Mouse (Mus musculus): ENCODE results near the gene Klf3. TPM values are rescaled to one million over a fixed set of nuclear protein-coding genes. Genes with fewer than 3 reads are reported as not detected.

The Klf3 gene
- polyA plus RNA-seq, 1 experiment from 2014 or later = 34.8 TPM

DNA sequence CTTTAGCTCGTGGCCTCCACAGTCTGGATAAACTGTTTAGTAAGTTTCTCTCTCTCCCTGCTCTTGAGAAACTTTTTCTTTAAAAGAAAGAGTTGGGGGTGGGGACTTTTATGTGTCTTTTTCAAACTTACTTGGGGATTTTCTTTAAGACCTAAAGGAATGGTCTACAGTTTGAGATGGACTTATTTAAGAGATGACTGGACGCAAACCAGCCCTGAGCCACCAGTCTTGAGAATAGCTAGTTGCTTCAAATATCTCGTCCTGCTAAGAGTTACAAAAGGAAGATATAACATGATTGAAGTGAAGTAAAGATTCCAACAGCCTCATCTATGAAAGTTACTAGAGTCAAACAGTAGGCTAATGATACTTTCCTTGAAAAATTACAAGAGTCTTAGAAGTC, 4.0 kb downstream of the Klf3 start:
- 64% methylated on average over 3 of the region's 3 CpGs for WGBS
- Histone ChIP-seq H3K27me3 (ENCODE audit: control insufficient read depth, insufficient read depth, low read length) (no peaks in the 10 kb centered on the region), H3K9ac (ENCODE audit: low read length) (no peak overlapping the region), H3K27ac (ENCODE audit: low read depth, low read length) (no peak overlapping the region), H3K4me2 (0 out of 2 replicates have a peak overlapping the region, but pooled peaks have one; percentile 11), H3K36me3 (ENCODE audit: control insufficient read depth, insufficient read depth, low read length) (no peaks in the 10 kb centered on the region), H3K9me3 (ENCODE audit: control insufficient read depth, low read length) (no peaks in the 10 kb centered on the region), H3K4me3 (ENCODE audit: low read depth, low read length) (no peak overlapping the region), H3K4me1 (ENCODE audit: control insufficient read depth, insufficient read depth, low read length) (peaks cover 49% of the 10 kb centered on the region)
- DNase-seq (ENCODE audit: low spot score, missing footprints) = peak; percentile 83
- ATAC-seq (ENCODE audit: low FRiP score) = no peak

DNA sequence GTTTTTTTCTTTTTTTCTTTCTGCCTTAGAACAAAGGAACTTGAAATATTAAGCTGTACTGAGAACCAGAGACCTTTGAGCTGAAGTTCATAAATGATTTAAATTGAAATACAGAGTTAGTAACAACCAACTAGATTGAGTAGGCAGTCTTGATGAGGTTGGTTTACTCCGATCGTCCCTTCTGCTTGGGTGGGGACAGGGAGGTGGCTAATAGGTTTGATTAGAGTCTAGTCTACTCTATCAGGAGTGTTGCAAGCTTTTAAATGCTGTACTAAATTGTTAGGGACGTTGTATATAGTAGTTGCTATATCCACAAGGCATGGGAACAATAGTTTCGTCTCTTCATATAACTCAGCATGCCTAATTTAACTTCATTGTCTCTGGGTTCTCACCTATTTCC, 4.4 kb downstream of the Klf3 start:
- no peaks in the 10 kb centered on the region for H3K9me3 ChIP-seq (ENCODE audit: control insufficient read depth, low read length)
- no peak for ATAC-seq (ENCODE audit: low FRiP score)
- no peak overlapping the region for H3K27ac ChIP-seq (ENCODE audit: low read depth, low read length)
- WGBS = 72% methylated on average over 4 of the region's 4 CpGs
- H3K9ac ChIP-seq (ENCODE audit: low read length) = no peak overlapping the region; the same call in 1 of the 2 replicates
- no peaks in the 10 kb centered on the region for H3K36me3 ChIP-seq (ENCODE audit: control insufficient read depth, insufficient read depth, low read length)
- peak; percentile 77 for DNase-seq (ENCODE audit: low spot score, missing footprints)
- H3K4me1 ChIP-seq (ENCODE audit: control insufficient read depth, insufficient read depth, low read length) = peaks cover 54% of the 10 kb centered on the region
- no peak overlapping the region for H3K4me3 ChIP-seq (ENCODE audit: low read depth, low read length)
- peak overlapping the region; percentile 17; the same call in 1 of the 2 replicates for H3K4me2 ChIP-seq
- no peaks in the 10 kb centered on the region for H3K27me3 ChIP-seq (ENCODE audit: control insufficient read depth, insufficient read depth, low read length)

DNA sequence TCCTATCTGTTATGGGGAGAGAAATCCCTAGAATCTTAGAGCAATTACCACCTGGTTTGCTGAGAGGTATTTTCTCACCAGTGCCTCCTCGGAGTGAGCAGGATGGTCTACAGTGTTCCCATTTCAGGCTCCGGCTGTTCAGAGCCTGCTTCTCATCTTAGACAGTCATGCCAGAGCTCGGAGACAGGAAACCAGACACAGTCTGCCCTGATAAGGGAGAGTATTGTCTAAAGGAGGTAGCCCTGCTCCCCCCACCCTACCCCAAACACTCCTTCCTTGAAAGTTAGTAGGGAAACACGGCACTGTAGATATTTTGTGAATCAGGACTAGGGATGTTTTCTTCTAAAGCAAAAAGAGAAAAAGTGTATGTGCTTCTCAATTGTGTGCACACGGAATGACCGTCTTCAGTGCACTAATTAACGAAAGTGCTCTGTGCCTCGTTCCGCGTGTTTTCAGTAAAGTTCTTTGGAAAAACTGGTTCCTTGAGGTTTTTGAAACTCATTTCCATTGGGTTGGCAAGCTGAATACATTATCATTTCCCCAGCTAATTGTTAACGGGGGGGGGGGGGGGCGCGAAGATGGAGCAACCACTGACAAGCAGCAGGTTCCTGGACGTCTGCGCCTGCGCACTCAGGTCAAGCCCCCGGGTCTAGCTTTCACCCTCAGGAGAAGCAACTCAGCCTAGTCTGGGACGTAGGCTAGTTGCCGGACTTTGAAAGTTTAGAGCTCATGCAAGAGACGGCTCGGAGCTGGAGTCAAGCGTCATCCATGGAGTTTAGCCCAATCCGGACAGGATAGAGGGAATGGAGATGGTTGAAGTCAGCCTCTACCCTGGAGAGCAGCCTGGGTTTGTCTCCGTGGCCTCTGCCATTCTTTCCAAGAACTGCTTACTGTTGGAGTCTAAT, 5.2 kb downstream of the Klf3 start:
- Histone ChIP-seq H3K4me2 (peak overlapping the region; percentile 17; the same call in 1 of the 2 replicates), H3K9ac (ENCODE audit: low read length) (peak overlapping the region; percentile 25), H3K9me3 (ENCODE audit: control insufficient read depth, low read length) (no peaks in the 10 kb centered on the region), H3K27ac (ENCODE audit: low read depth, low read length) (no peak overlapping the region), H3K27me3 (ENCODE audit: control insufficient read depth, insufficient read depth, low read length) (no peaks in the 10 kb centered on the region), H3K36me3 (ENCODE audit: control insufficient read depth, insufficient read depth, low read length) (no peaks in the 10 kb centered on the region), H3K4me3 (ENCODE audit: low read depth, low read length) (no peak overlapping the region), H3K4me1 (ENCODE audit: control insufficient read depth, insufficient read depth, low read length) (peaks cover 60% of the 10 kb centered on the region)
- DNase-seq (ENCODE audit: low spot score, missing footprints) (peak; percentile 88), ATAC-seq (ENCODE audit: low FRiP score) (no peak)
- 72% methylated on average over 24 of the region's 24 CpGs for WGBS

DNA sequence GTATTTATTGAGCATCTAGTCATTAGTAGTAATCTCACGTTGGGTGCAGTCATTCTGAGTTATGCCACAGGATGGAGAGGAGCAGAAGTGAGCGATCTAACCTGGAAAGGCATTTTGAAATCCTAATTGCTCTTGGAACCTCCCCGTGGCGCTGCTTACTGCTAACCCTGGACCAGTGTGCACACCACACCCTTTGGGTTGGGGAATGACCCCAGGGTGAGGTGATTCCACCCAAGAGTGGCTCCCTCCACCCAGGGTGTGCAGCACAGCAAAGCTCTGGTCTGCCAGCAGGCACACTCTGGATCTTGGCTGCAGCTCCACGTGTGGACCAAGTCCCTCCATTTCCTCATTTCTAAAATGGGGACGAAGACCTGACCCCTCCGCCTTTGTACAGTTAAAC, 6.1 kb downstream of the Klf3 start:
- DNase-seq (ENCODE audit: low spot score, missing footprints) (no peak), ATAC-seq (ENCODE audit: low FRiP score) (no peak)
- H3K27me3 ChIP-seq (ENCODE audit: control insufficient read depth, insufficient read depth, low read length) = no peaks in the 10 kb centered on the region
- no peak overlapping the region; the same call in 1 of the 2 replicates for H3K27ac ChIP-seq (ENCODE audit: low read depth, low read length)
- no peak overlapping the region for H3K4me3 ChIP-seq (ENCODE audit: low read depth, low read length)
- no peak overlapping the region for H3K9ac ChIP-seq (ENCODE audit: low read length)
- H3K4me1 ChIP-seq (ENCODE audit: control insufficient read depth, insufficient read depth, low read length) = peaks cover 61% of the 10 kb centered on the region
- no peak overlapping the region for H3K4me2 ChIP-seq
- WGBS = 91% methylated on average over 7 of the region's 7 CpGs
- no peaks in the 10 kb centered on the region for H3K36me3 ChIP-seq (ENCODE audit: control insufficient read depth, insufficient read depth, low read length)
- no peaks in the 10 kb centered on the region for H3K9me3 ChIP-seq (ENCODE audit: control insufficient read depth, low read length)

DNA sequence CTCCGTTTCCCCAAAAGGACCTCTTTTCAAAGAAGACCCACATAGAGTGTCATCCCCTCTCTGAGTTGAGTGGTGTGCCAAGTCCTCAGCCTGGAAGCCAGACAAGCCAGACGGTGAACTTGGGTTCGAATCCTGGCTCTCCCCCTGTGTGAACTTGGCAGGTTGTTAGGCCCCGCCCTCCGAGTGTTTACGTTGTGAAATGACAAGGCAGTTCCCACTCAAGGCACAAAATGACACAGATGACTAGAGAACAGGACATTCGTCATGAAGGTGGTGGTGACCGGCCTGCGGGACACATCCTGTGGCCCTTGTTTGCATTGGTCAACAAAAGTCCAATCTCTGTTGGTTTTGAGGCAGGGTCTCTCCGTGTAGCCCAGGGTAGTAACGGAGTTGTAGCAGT, 6.7 kb downstream of the Klf3 start:
- no peak for DNase-seq (ENCODE audit: low spot score, missing footprints)
- no peak for ATAC-seq (ENCODE audit: low FRiP score)
- WGBS = 85% methylated on average over 11 of the region's 11 CpGs
- H3K27ac ChIP-seq (ENCODE audit: low read depth, low read length) = peak overlapping the region; percentile 91
- no peaks in the 10 kb centered on the region for H3K9me3 ChIP-seq (ENCODE audit: control insufficient read depth, low read length)
- no peak overlapping the region for H3K9ac ChIP-seq (ENCODE audit: low read length)
- no peak overlapping the region for H3K4me2 ChIP-seq
- H3K4me3 ChIP-seq (ENCODE audit: low read depth, low read length) = no peak overlapping the region
- peaks cover 61% of the 10 kb centered on the region for H3K4me1 ChIP-seq (ENCODE audit: control insufficient read depth, insufficient read depth, low read length)
- no peaks in the 10 kb centered on the region for H3K36me3 ChIP-seq (ENCODE audit: control insufficient read depth, insufficient read depth, low read length)
- no peaks in the 10 kb centered on the region for H3K27me3 ChIP-seq (ENCODE audit: control insufficient read depth, insufficient read depth, low read length)

DNA sequence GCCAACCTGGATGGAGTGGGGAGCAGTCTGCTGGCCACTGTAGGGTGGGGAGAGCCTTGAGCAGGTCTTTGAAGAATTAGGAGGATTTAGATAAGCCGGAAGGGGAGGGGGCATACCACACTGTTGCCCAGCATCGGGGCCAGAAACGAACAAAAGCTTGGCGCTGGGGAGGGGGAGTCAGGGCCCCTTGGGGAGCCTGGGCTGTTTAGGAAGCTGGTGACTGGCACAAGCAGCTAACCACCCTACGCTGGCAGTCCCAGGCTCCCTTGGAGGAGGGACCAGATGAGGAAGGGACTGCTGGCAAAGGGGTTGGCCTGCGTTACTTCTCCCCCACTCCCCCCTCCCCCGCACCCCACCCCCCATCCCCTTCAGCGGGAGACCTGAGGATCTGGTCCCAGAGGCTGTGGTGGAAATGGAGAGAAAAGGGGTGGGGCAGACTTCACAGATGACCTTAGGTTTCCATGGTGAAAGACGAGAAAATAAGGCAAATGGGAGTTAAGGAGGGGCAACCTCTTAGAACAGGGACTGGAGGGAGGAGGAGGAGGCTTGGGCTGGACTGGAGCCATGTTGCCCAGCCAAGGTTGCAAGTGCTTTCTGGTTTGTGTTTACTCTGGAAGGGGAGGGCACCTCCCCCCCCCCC, 7.8 kb downstream of the Klf3 start:
- Histone ChIP-seq H3K36me3 (ENCODE audit: control insufficient read depth, insufficient read depth, low read length) (no peaks in the 10 kb centered on the region), H3K9ac (ENCODE audit: low read length) (peak overlapping the region; percentile 59; the same call in 1 of the 2 replicates), H3K9me3 (ENCODE audit: control insufficient read depth, low read length) (no peaks in the 10 kb centered on the region), H3K4me2 (peak overlapping the region; percentile 40), H3K4me1 (ENCODE audit: control insufficient read depth, insufficient read depth, low read length) (peaks cover 51% of the 10 kb centered on the region), H3K4me3 (ENCODE audit: low read depth, low read length) (no peak overlapping the region; the same call in 1 of the 2 replicates), H3K27ac (ENCODE audit: low read depth, low read length) (peak overlapping the region; percentile 91), H3K27me3 (ENCODE audit: control insufficient read depth, insufficient read depth, low read length) (no peaks in the 10 kb centered on the region)
- DNase-seq (ENCODE audit: low spot score, missing footprints) (peak; percentile 93), ATAC-seq (ENCODE audit: low FRiP score) (peak; percentile 85)
- WGBS = 0% methylated on average over 9 of the region's 9 CpGs

DNA sequence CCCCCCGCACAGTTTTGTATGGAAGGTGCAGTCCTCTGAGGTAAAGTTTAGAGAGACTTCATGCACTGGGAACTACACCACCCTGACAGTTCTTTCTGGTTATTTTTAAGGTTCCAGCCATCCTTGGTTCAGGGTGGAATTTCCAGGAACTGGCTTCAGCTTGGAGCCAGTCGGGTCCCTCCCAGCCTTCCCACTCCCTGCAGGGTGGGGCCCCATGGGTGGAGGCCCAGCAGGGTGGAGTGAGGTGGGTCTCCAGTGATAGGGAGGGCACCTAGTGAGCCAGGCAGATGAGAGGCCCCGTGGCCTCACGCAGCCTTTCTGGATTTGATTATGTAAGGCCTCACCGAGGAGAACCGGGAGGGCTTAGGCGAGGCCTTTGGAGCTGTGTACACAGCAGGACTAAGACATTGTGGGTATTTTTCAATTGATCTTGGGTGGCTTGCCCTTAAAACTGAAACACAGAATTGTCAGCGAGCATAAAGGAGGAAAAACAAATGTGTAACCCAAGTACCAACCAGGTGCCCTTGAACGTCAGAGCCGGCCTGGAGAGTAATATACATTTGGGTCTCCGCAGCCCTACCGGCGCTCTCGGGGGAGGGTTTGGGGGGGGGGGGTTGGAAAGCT, 8.4 kb downstream of the Klf3 start:
- peak overlapping the region; percentile 40 for H3K4me2 ChIP-seq
- peaks cover 45% of the 10 kb centered on the region for H3K4me1 ChIP-seq (ENCODE audit: control insufficient read depth, insufficient read depth, low read length)
- 2% methylated on average over 13 of the region's 14 CpGs for WGBS
- H3K36me3 ChIP-seq (ENCODE audit: control insufficient read depth, insufficient read depth, low read length) = no peaks in the 10 kb centered on the region
- H3K27ac ChIP-seq (ENCODE audit: low read depth, low read length) = peak overlapping the region; percentile 91
- H3K27me3 ChIP-seq (ENCODE audit: control insufficient read depth, insufficient read depth, low read length) = no peaks in the 10 kb centered on the region
- DNase-seq (ENCODE audit: low spot score, missing footprints) = peak; percentile 92
- H3K4me3 ChIP-seq (ENCODE audit: low read depth, low read length) = no peak overlapping the region; the same call in 1 of the 2 replicates
- H3K9me3 ChIP-seq (ENCODE audit: control insufficient read depth, low read length) = no peaks in the 10 kb centered on the region
- peak; percentile 52 for ATAC-seq (ENCODE audit: low FRiP score)
- H3K9ac ChIP-seq (ENCODE audit: low read length) = peak overlapping the region; percentile 59

DNA sequence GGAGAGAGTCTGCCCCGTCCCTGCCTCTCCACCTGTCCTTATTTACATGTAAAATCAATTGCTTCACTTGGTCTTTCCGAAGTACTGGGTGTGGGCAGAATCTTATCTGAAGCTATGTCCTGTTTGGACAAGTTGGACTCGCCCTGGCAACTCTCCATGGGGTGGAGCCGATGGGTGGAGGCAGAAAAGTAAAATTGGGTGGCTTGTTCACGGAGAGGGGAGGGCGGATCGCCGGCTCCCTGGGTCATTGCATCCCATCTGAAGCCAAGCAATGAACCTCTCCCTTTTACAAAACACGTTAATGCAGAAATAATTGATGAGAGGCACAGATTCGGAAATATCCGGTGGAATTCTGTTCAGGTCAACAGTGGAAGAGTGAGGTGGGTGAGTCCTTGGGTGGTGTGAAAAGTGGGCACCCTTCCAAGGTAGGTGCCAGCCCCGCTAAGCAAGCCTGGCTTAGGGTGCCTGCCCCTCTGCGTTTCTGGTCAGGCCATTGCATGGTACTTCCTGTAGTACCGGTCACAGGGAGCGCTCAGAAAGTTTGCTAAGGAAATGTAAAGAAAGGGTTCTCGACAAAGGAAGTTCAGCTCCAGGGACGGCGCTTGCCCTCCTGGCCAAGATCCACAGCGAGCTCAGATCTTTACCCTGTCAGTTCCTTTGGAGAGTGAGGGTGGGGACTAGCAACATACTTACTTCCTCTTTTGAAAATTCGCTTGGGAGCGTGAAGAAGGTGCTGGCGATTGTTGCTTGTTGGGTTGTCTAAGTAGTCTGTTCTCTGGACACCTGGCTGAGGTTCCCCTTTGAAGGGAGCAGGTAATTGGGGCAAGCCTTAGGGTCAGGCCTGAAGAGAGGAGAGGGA, 9.2 kb downstream of the Klf3 start:
- Histone ChIP-seq H3K27me3 (ENCODE audit: control insufficient read depth, insufficient read depth, low read length) (no peaks in the 10 kb centered on the region), H3K27ac (ENCODE audit: low read depth, low read length) (peak overlapping the region; percentile 91), H3K4me3 (ENCODE audit: low read depth, low read length) (no peak overlapping the region), H3K36me3 (ENCODE audit: control insufficient read depth, insufficient read depth, low read length) (no peaks in the 10 kb centered on the region; the same call in 1 of the 2 replicates), H3K9ac (ENCODE audit: low read length) (peak overlapping the region; percentile 59), H3K4me2 (peak overlapping the region; percentile 40), H3K4me1 (ENCODE audit: control insufficient read depth, insufficient read depth, low read length) (peaks cover 41% of the 10 kb centered on the region), H3K9me3 (ENCODE audit: control insufficient read depth, low read length) (no peaks in the 10 kb centered on the region)
- DNase-seq (ENCODE audit: low spot score, missing footprints) = peak; percentile 92
- no peak for ATAC-seq (ENCODE audit: low FRiP score)
- 12% methylated on average over 22 of the region's 22 CpGs for WGBS
